13 mouse cellular contexts compared by ENCODE assay signal in genomic region chr3:41686396-41686795, GRCm38 (mm10).
"Had no signal": no experiment of that assay in that cellular context is flagged by ENCODE, and none has a peak within 500 bp of the region (broad histone marks: within the 10 kb centered on the region; RNA-seq: fewer than 3 reads in every experiment).

No protein-coding gene starts in this region.

- H3K9me3 ChIP-seq: kidney, embryonic 15.5 days; limb, embryonic 10.5 days; liver, embryonic 12.5 days; midbrain, embryonic 10.5 days; neural tube, embryonic 12.5 days had no signal

- H3K9ac ChIP-seq: kidney, embryonic 15.5 days; liver, embryonic 12.5 days; neural tube, embryonic 12.5 days had no signal

- H3K36me3 ChIP-seq: liver, embryonic 12.5 days had no signal

- DNase-seq: kidney, postnatal 14 days; lung, postnatal 4 days; midbrain, embryonic 14.5 days; right cerebral cortex, postnatal 4 days; spleen, adult 18-20 months; thymus, adult 18-20 months; thymus, postnatal 14 days had no signal

- H3K4me3 ChIP-seq: kidney, embryonic 15.5 days; limb, embryonic 10.5 days; liver, embryonic 12.5 days; midbrain, embryonic 10.5 days; myocyte; neural tube, embryonic 12.5 days had no signal

- H3K4me1 ChIP-seq: kidney, embryonic 15.5 days; limb, embryonic 10.5 days; liver, embryonic 12.5 days; midbrain, embryonic 10.5 days; neural tube, embryonic 12.5 days had no signal

- H3K27me3 ChIP-seq: kidney, embryonic 15.5 days; liver, embryonic 12.5 days; neural tube, embryonic 12.5 days had no signal

- H3K27ac ChIP-seq: kidney, embryonic 15.5 days; limb, embryonic 10.5 days; liver, embryonic 12.5 days; midbrain, embryonic 10.5 days; neural tube, embryonic 12.5 days had no signal

- ATAC-seq: liver, embryonic 12.5 days had no signal

- H3K4me2 ChIP-seq: kidney, embryonic 15.5 days; liver, embryonic 12.5 days; neural tube, embryonic 12.5 days had no signal
